Mouse (Mus musculus) myocyte (in vitro differentiated cells): Measurements from ENCODE around the gene Tmem25. TPM values are rescaled to one million over a fixed set of nuclear protein-coding genes. Genes with fewer than 3 reads are reported as not detected.
"Not testable (repeated sequence)": the region's sequence is repeated elsewhere in the genome, so short reads cannot be mapped to it uniquely, and the experiment has no call there.

Experiments
- H3K27me3 ChIP-seq: one replicate; pipeline ENCODE4 v1.6.1; 2011; ENCODE audit not compliant: control insufficient read depth, insufficient read depth, insufficient read length
- H3K36me3 ChIP-seq: one replicate; pipeline ENCODE4 v1.6.1; 2011; ENCODE audit not compliant: control insufficient read depth, insufficient read depth
- H3K4me2 ChIP-seq: one replicate; pipeline ENCODE4 v1.6.1; 2011; ENCODE audit warnings: low read depth, control low read depth
- H3K4me3 ChIP-seq: one replicate; pipeline ENCODE4 v1.5.1; 2011; ENCODE audit warnings: mild to moderate bottlenecking, control low read depth, moderate library complexity
- H3K79me2 ChIP-seq: one replicate; pipeline ENCODE4 v1.6.1; 2011; ENCODE audit not compliant: control insufficient read depth, insufficient read depth
- H3ac ChIP-seq: one replicate; pipeline ENCODE4 v1.6.1; 2011; ENCODE audit not compliant: control insufficient read depth, insufficient read length
- CEBPB ChIP-seq: IDR thresholded peaks from 2 replicates; pipeline ENCODE4 v1.6.1; 2011; ENCODE audit warnings: mild to moderate bottlenecking, moderate library complexity; ENCODE audit not compliant: poor library complexity, insufficient read depth, severe bottlenecking
- E2F4 ChIP-seq: IDR thresholded peaks from one replicate; pipeline ENCODE4 v1.6.1; 2011; ENCODE audit warnings: mild to moderate bottlenecking, control low read depth, moderate library complexity; ENCODE audit not compliant: insufficient read depth
- MAX ChIP-seq: IDR thresholded peaks from one replicate; pipeline ENCODE4 v1.6.1; 2011; ENCODE audit warnings: low read depth, mild to moderate bottlenecking, control low read depth
- MYOD1 ChIP-seq, 3 experiments: IDR thresholded peaks; one replicate each; pipeline ENCODE4 v1.6.1; 2011; ENCODE audit warnings: control low read depth in 2 of 3, low read depth in 2 of 3, mild to moderate bottlenecking in 2 of 3, moderate library complexity in 1 of 3; ENCODE audit not compliant: insufficient read length in 2 of 3, control insufficient read depth in 1 of 3
- MYOG ChIP-seq, 3 experiments: IDR thresholded peaks; one replicate each; pipeline ENCODE4 v1.6.1; 2011; ENCODE audit warnings: control low read depth in 2 of 3, low read depth in 2 of 3, mild to moderate bottlenecking in 2 of 3; ENCODE audit not compliant: insufficient read length in 2 of 3, control insufficient read depth in 1 of 3, insufficient read depth in 1 of 3
- POLR2A ChIP-seq: IDR thresholded peaks from one replicate; pipeline ENCODE4 v1.6.1; 2011; ENCODE audit warnings: low read depth, mild to moderate bottlenecking, control low read depth, moderate library complexity; ENCODE audit not compliant: insufficient read length
- POLR2AphosphoS2 ChIP-seq: IDR thresholded peaks from one replicate; pipeline ENCODE4 v1.6.1; 2011; ENCODE audit warnings: low read depth, control low read depth; ENCODE audit not compliant: insufficient read length
- SRF ChIP-seq: IDR thresholded peaks from one replicate; pipeline ENCODE4 v1.6.1; 2011; ENCODE audit warnings: low read depth; ENCODE audit not compliant: control insufficient read depth, insufficient read length
- TCF12 ChIP-seq: IDR thresholded peaks from one replicate; pipeline ENCODE4 v1.6.1; 2011; ENCODE audit warnings: mild to moderate bottlenecking, control low read depth; ENCODE audit not compliant: poor library complexity, insufficient read depth, severe bottlenecking
- TCF3 ChIP-seq: IDR thresholded peaks from one replicate; pipeline ENCODE4 v1.6.1; 2011; ENCODE audit warnings: low read depth, control low read depth; ENCODE audit not compliant: insufficient read length
- USF1 ChIP-seq: IDR thresholded peaks from one replicate; pipeline ENCODE4 v1.6.1; 2011; ENCODE audit warnings: low read depth, mild to moderate bottlenecking, control low read depth, moderate library complexity
- polyA plus RNA-seq: library from polyadenylated mRNA; unstranded; fragments of >200 nt; fragmentation: generic; extraction: Trizol; gene quantifications from one replicate; pipeline ENCODE4 v1.2.1, GENCODE M21; 2012; ENCODE audit warnings: missing spikeins

Gene Tmem25
- polyA plus RNA-seq, 1 experiment: 1.2 TPM

DNA sequence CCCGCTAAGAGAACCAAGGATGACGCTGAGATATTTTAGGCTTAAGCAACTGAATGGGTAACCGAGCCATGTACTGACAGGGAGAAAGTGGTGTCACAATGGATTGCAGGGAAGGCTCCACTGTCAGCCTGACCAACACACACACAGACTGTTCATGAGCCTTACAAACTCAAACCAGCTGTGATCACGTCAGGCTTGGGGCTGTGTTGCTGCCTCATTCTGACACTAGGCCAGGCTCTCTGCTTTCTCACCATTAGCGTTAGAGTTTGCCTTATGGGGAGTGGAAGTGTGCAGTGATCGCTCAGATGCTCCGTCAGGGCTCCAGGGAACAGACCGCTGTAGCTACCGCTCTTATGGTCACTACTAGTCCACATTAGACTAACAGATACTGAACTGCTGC lies 6.3 kb downstream of the Tmem25 start:
- Histone ChIP-seq H3ac (no peak overlapping the region), H3K27me3 (no peaks in the 10 kb centered on the region), H3K4me3 (no peak overlapping the region), H3K79me2 (no peaks in the 10 kb centered on the region), H3K36me3 (peaks cover 5% of the 10 kb centered on the region), H3K4me2 (no peak overlapping the region)
- TF ChIP-seq POLR2AphosphoS2 (peak; percentile 45), SRF (no peak), USF1 (no peak)

DNA sequence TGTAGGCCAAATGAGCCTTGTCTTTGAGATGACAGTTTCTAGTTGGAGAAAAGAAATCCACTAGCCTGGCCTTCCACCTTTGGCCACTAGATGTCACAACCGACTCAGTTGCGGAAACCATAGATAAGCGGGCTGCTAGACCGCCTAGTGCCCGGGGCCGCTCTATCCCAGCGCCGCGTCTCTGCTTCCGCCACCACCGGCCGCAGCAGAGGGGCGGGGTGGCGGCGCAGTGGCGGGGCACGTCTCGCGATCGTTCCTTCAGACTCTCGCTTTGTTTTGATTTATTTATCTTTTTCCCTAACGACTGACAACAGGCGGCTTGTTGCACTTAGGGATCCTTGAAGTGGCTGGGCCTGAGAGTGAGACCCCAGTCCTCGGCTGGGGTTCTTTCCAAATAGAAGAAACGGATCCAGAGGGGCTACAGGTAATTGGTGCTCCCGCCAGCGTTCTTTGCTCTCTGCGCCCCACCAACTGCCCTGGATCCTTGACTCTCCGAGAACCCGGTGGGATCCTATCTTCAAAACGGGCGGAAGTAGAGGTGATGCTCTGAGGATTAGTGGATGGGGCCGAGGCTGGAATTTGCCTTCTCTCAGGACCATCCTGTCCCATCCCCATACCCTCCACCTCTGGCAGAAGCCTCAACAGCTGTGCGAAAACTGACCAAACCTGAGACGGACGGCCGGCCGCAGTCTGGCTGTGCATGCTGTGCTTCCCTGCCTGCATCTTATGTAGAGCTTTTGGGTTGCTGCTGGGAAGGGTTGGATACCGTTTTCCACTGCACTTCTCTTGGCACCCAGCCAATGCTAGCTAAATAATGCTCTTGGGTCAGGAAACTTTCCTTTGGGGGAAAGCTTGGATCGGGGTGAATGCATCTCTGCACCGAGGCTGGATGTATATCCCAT lies 26.1 kb downstream of the Tmem25 start:
- H3K4me2 ChIP-seq: peak overlapping the region; percentile 97
- peak overlapping the region; percentile 69 for H3K4me3 ChIP-seq
- H3K36me3 ChIP-seq: peaks cover 6% of the 10 kb centered on the region
- TF ChIP-seq MYOD1 (IDR thresholded peaks at IDR 0.05; ENCODE audit: control insufficient read depth in 1 of 3, insufficient read length in 2 of 3, low read depth in 2 of 3): peak in 1 of 3 experiments; percentile 30
- TF ChIP-seq TCF3: no peak
- TF ChIP-seq CEBPB: no peak
- peak; percentile 22 for TF ChIP-seq SRF
- peak; percentile 40 for TF ChIP-seq POLR2AphosphoS2
- peak in 1 of 3 experiments; percentile 46 for TF ChIP-seq MYOG (IDR thresholded peaks at IDR 0.05; ENCODE audit: control insufficient read depth in 1 of 3, insufficient read depth in 1 of 3, insufficient read length in 2 of 3, low read depth in 2 of 3)
- peak; percentile 73 for TF ChIP-seq POLR2A
- TF ChIP-seq USF1: no peak
- no peak for TF ChIP-seq TCF12
- no peak for TF ChIP-seq MAX
- no peaks in the 10 kb centered on the region for H3K27me3 ChIP-seq
- H3K79me2 ChIP-seq: peaks cover 9% of the 10 kb centered on the region
- no peak overlapping the region for H3ac ChIP-seq

DNA sequence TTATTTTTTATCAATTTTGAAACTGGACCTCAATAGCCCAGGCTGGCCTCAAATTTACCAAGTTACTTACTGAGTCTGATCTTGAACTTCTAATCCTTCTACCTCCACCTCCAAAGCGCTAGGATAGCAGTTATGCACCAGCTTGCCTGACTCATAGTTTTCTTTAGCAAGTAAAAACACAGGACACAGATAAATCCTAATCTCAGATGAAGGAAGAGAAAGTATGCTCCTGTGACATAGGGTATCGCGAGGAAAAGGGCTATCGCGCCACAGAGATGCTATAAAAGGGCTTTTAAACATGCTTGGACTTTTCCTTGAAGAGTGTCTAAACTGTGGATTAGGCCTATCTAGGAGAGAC lies 26.7 kb downstream of the Tmem25 start:
- Histone ChIP-seq H3K27me3 (no peaks in the 10 kb centered on the region), H3K36me3 (peaks cover 6% of the 10 kb centered on the region), H3ac (no peak overlapping the region), H3K4me2 (peak overlapping the region; percentile 35), H3K4me3 (peak overlapping the region; percentile 69), H3K79me2 (peaks cover 9% of the 10 kb centered on the region)
- TF ChIP-seq MYOD1 (IDR thresholded peaks at IDR 0.05; ENCODE audit: control insufficient read depth in 1 of 3, insufficient read length in 2 of 3, low read depth in 2 of 3) (no peak), E2F4 (no peak), TCF12 (no peak), CEBPB (no peak), TCF3 (no peak)

DNA sequence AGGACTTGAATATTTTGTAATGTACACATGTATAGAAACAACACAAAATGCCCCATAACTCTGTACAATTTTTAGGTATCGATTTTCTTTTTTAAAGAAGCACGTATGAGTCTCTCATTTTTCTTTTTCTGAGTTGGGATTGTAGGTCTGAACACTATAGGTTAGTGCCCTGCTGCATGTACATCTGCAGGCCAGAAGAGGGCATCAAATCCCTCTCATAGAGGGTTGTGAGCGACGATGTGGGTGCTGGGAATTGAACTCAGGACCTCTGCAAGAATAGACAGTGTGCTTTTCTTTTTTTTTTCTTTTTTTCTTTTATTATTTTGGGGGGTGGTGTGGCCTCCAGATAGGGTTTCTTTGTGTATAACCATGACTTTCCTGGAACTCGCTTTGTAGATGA lies 27.7 kb downstream of the Tmem25 start:
- no peak for TF ChIP-seq MYOD1 (IDR thresholded peaks at IDR 0.05; ENCODE audit: control insufficient read depth in 1 of 3, insufficient read length in 2 of 3, low read depth in 2 of 3)
- TF ChIP-seq POLR2A: no peak
- no peak for TF ChIP-seq E2F4
- no peak for TF ChIP-seq MAX
- no peak for TF ChIP-seq MYOG (IDR thresholded peaks at IDR 0.05; ENCODE audit: control insufficient read depth in 1 of 3, insufficient read depth in 1 of 3, insufficient read length in 2 of 3, low read depth in 2 of 3)
- H3K79me2 ChIP-seq: peaks cover 19% of the 10 kb centered on the region
- peaks cover 6% of the 10 kb centered on the region for H3K36me3 ChIP-seq
- H3K27me3 ChIP-seq: no peaks in the 10 kb centered on the region
- H3K4me2 ChIP-seq: no peak overlapping the region
- no peak overlapping the region for H3K4me3 ChIP-seq
- no peak overlapping the region for H3ac ChIP-seq

DNA sequence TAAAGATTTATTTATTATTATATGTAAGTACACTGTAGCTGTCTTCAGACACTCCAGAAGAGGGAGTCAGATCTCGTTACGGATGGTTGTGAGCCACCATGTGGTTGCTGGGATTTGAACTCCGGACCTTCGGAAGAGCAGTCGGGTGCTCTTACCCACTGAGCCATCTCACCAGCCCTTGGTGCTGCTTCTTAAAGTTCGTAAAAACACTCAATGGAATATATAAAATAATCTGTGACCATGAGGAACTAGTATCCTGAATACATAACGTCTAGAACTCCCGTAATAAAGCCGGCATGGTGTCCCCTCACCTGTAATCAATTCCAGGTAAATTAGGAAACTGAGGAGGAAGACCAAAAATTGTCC lies 31.1 kb downstream of the Tmem25 start:
- not testable (repeated sequence) for H3K27me3 ChIP-seq, H3K36me3 ChIP-seq
- Histone ChIP-seq H3K4me2 (peak overlapping the region; percentile 10), H3K4me3 (peak overlapping the region; percentile 79), H3K79me2 (peaks cover 44% of the 10 kb centered on the region), H3ac (peak overlapping the region; percentile 76)
